Mouse (Mus musculus) lung, adult 2 months (tissue): Measurements from ENCODE around the gene Trpm4.

Source experiments
- CTCF ChIP-seq: fragments of 200-500 bp; IDR thresholded peaks from 2 replicates; pipeline ENCODE4 v1.5.1; 2011; ENCODE audit warnings: mild to moderate bottlenecking, low read length, control low read depth; ENCODE audit not compliant: insufficient read depth
- POLR2A ChIP-seq: fragments of 200-500 bp; IDR thresholded peaks from 2 replicates; pipeline ENCODE4 v1.6.1; 2011; ENCODE audit warnings: low read depth, mild to moderate bottlenecking, control low read depth, low read length, borderline replicate concordance; ENCODE audit errors: extremely low read depth

GRCm38 (mm10) chr7:45369836-45370474 is 36.4 kb upstream of the Trpm4 start:
- TF ChIP-seq POLR2A (no peak), CTCF (no peak)
